Mouse (Mus musculus) fat pad, adult 2 months (tissue): ENCODE data around the gene Lcp2.

ENCODE experiments used
- DNase-seq: peaks from one replicate; pipeline ENCODE4 v3.0.0-alpha.2; 2011; ENCODE audit warnings: low read depth, low spot score; ENCODE audit errors: extremely low read depth

The Lcp2 gene

DNA sequence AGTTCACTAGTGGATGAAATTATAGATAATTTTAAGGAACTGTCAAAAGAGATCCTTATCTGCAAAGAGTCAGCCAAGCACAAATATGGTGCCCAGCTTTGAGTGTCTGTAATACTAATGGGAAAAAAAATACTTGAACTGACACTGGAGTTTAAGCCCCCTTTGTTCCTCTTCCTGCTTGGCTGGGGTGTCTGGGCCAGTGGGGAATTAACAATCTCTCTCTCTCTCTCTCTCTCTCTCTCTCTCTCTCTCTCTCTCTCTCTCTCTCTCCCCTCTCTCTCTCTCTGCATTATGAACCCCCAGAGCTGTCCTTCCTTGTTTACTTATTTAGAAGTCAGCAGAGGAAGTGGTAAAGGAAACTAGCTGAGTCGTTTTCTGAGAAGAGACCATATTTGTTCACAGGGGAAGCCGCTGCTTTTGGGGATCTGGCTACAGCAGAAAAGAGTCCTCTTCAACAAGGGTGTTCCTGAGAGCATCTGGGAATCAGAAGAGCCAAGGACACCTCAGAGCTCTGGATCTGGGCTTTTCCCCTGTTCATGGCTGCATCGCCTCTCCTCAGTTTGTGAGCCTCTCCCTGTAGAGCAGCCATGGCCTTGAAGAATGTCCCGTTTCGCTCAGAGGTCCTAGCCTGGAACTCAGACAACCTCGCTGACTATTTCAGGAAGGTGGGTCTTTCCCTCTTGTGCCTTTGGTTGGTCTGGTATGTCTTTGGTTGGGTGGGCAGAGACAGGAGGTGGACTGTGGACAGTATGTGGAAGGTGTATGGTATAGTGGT, at the start of gene Lcp2:
Gene Lcp2 (plus strand): TSS at position 154 of the 775 bp plus-strand sequence.
- no peak for DNase-seq

GRCm38 (mm10) chr11:33998244-33998643, 48.5 kb upstream of the Lcp2 start:
- no peak for DNase-seq

DNA sequence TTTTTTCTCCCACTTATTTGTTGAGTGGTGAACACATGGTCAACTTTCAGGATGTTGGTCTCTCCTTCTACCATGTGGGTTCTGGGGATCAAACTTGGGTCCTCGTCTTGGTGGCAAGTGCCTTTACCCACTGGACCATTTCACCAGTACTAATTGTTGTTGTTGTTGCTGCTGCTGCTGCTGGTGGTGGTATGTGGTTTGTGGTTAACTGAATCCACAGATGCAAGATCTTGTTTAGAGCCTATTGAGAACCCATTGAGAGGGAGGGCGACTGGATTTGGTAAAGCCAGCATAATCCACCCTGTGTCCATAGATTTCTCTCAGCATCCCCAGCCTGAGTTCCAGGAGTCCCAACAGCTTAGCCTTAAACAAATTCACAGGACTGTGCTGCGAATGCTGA, 46.3 kb upstream of the Lcp2 start:
- DNase-seq = no peak

GRCm38 (mm10) chr11:34001938-34002592, 44.7 kb upstream of the Lcp2 start:
- DNase-seq = no peak

- no peak for DNase-seq
Observed at GRCm38 (mm10) chr11:34002593-34002965, 44.1 kb upstream of the Lcp2 start.

DNA sequence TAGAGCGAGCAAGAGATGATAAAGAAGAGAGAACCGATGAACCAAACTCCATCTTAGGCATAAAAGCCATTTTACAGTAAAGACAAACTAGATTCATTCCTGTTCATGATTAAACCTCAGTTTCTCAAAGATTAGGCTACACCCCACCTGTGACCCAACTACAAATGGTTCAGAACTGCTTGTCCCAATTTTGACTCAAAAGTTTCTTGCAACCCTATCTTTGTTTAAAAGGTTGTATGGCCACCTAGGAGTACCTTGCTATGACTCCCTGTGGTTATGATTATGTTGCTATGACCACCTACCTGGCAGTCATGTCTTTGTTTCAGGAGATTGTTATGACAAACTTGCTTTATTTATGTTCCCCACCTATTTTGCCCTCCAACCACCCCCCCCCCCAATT, 39.1 kb upstream of the Lcp2 start:
- no peak for DNase-seq

GRCm38 (mm10) chr11:34008214-34008613, 38.5 kb upstream of the Lcp2 start:
- no peak for DNase-seq

- no peak for DNase-seq
Observed at GRCm38 (mm10) chr11:34008702-34009101, 38.0 kb upstream of the Lcp2 start.

GRCm38 (mm10) chr11:34009316-34010087, 37.2 kb upstream of the Lcp2 start:
- no peak for DNase-seq

DNA sequence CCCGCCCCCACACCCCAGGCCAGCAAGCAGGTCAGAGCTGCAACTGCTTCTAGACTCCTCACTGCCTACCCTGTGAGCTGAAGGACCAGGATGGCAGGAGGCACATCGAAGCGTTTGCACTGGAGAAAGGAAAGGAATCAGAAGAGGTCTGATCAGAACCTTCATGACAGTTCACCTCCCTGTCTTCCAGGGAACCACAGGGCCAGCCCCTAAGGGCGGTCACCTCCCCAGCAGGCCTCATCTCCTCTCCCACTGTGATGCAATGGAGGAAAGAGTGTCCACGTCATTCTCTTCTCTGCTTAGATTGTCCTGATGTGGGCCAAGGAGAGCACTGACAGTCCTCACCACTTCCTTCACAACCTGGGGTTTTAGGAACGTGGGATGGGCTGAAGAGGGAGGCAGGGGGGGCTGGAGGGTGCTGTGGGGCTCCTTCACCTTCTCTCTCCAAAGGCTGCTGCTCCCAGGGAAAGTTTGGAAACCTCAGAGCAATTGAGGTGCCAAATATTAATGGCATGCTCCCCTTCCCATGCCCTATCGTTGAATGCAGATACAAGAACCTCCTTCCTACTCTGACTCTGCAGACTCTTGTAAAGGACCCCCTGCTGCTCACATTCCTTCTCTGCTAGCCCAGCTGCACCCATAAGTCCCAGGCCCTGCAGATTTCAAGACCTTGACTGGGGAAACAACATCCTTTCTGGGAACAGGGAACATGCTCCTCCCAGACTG, 36.4 kb upstream of the Lcp2 start:
- no peak for DNase-seq

DNA sequence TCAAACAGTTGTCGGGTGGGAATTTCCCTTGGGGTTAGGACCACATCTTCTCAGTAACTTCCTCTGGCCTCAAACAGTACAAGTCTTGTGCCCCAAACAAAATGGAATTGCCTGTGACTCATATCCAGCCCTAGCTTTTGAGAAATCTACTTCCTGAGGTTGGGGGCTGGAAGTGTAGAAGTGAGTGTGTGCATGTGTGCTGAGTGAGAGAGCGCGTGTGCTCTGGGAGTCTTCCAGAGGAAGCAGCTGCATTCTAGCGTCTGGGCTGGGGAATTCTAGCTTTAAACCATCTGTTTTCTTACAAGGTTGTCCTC, 35.9 kb upstream of the Lcp2 start:
- no peak for DNase-seq

- DNase-seq = no peak
Observed at GRCm38 (mm10) chr11:34012007-34012652, 34.6 kb upstream of the Lcp2 start.

GRCm38 (mm10) chr11:34025091-34025490, 21.6 kb upstream of the Lcp2 start:
- no peak for DNase-seq

DNA sequence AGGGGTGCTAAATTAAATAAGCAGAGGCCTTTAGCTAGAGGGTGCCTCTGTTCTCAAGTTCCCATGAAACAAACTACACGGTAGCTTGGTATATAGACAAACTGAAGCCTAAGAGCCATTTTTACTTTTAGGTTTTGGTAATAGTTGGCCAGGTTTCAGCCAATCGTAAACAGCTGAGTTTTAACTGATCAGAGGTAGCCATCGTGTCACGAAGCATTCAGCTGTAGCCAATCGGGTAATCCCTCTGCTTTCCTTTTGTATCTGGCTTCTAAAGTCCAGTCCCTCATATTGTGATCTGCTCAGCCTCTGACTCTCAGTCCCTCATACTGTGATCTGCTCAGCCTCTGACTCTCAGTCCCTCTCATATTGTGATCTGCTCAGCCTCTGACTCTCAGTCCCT, 17.1 kb upstream of the Lcp2 start:
- DNase-seq = no peak

GRCm38 (mm10) chr11:34031015-34031805, 15.5 kb upstream of the Lcp2 start:
- DNase-seq = no peak

DNA sequence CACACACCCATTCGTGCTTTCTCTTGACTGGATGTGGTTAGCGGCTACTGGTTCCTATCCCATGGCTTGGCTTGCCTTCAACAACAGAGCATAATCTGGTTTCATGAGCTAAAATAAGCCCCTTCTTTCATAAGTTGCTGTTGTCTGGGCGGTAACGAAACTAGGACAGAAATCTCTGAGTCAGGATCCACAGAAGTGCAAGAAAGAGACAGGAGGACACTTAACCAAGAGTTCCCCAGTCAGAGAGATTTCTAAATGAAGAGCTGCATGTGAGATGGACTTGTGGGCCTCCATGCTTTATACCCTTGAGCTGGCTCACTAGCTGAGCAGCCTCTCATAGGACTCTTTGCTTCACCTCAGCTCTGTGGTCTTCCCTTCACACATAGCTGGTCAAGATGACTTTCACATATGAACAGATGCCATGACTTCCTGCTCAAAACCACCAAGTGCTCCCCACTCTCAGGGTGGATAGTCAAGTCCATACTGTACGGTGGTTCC, 12.7 kb upstream of the Lcp2 start:
- DNase-seq = no peak

- DNase-seq = no peak
Observed at GRCm38 (mm10) chr11:34034794-34035193, 11.9 kb upstream of the Lcp2 start.

DNA sequence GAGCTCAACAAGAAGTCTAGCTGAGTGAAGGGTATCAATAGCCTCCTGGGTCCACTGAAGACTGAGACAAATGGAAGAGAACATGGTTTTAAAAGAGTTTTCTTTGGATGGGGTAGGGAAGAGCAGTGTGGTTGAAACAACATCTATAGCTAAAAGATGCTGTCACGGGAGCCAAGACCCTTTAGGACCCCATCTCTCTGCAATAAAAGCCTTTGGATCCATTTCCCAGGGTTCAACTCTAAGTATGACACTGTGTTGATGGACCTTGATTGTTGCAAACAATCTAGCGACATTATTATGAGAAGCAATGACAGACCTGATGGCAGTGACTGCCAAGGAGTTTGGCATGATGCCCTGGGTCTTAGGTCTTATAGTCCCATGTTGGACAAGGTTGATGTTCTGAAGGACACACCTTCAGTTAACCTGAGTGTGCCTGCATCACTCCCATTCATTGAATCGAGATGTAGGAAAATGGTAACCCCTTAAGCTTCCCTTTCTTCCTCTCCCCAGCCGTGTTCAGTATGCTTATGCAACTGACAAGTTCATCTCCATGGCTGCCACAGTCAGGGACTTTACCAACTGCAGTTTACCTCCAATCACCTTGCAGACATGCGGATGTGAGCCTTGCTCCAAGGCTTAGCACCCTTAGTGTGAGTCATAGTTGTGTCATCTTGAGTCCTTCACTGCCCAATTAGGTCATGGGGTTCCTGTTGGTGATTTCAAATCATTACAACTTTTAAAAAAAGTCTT, 10.6 kb upstream of the Lcp2 start:
- no peak for DNase-seq

DNA sequence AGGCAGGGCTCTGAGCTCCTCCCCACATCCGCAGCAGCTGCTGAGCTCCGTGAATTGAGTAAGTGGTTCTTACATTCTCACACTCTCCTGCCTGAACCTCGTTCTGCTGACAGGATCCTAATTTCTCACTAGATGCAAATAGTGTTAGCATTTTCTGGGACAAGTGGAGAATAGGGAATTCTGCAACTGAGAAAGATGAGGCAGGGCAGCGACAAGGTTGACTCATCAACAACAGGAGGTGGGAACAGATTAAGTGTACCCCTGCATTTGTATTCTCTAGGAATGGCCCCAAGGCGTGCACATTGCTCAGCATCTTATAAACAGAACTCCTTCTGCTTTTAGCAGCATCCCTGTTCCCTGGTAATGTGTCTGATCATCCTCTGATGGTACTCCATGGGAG, 6.7 kb upstream of the Lcp2 start:
- no peak for DNase-seq
